Mouse (Mus musculus): ENCODE results near the gene Tmem41a. TPM values are rescaled to one million over a fixed set of nuclear protein-coding genes. Genes with fewer than 3 reads are reported as not detected.

The Tmem41a gene
- total RNA-seq, 2 experiments from 2014 or later, result 17.6 to 17.7 TPM

- no peak for DNase-seq (ENCODE audit: low spot score in 2 of 2)
- intact Hi-C loops (cut with DNase I), result loop anchor here (5.0 kb wide), 1 partner anchor 60 kb away; no protein-coding TSS in a partner anchor
Observed at GRCm38 (mm10) chr16:21906902-21907301, 40.5 kb downstream of the Tmem41a start.

GRCm38 (mm10) chr16:21905996-21906395 is 41.4 kb downstream of the Tmem41a start:
- DNase-seq (ENCODE audit: low spot score in 2 of 2), result no peak
- intact Hi-C loops (cut with DNase I), result loop anchor here (5.0 kb wide), 1 partner anchor 59 kb away; no protein-coding TSS in a partner anchor

DNA sequence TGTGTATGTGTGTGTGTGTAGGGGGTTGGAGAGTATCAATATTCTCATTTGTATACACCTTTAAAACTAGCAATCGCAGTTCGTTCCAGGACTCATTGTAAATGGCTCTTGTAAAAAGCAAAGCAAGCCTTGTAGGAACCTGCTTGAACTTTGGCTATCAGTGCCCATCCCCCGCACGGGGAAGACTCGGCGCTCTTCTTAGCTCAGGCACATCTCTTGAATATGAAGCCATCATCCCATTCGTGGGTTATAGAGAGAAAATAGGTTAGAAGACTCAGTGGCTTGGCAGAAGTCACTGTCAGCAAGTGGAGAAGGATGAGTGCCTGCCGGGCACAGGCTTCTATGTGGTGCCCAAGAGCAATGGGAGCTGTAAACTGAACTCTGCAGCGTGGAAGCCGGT is 42.7 kb downstream of the Tmem41a start:
- DNase-seq (ENCODE audit: low spot score in 2 of 2), result no peak
- intact Hi-C loops (cut with DNase I), result loop anchor here (5.0 kb wide), 1 partner anchor 57 kb away; no protein-coding TSS in a partner anchor

DNA sequence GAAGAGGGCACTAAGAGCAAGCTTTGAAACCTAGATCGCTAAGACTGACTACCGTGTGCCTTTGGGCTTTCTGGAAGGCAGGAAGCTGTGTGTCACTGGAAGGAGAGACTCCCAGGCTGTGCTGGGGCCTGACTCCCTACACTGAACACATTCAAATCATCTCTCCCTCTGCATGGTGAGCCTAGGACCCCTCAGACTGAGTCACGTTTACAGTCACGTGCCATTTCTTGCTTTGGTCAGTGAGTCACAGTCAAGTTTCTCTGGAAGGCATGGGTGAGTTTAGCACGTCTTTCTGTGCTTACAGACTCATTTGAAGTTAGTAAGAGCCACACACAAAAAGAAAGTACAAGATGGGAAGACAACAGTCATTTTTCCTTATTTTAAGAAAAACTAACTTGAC is 46.1 kb downstream of the Tmem41a start:
- intact Hi-C loops (cut with DNase I), result no loop called here

DNA sequence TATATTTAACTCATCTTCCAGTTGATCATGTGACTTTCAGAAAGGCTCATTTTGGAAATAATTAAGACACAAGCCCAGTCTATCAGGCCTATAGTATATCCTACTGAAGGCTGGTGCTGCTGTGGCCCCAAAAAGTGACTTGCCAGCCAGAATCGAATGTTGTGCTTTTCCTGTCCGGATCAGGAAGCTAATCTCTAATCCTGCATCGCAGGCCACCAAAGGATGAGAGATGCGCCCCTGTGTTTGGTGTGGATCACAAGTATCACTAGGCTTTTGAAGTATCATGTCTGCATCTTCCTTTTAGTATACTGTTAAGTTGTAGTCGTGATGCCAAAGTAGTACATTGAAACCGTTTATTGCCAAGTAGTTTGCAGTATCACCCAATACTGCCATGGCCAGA is 53.5 kb downstream of the Tmem41a start:
- no peak for DNase-seq (ENCODE audit: low spot score in 2 of 2)
- intact Hi-C loops (cut with DNase I), result no loop called here

More for the DNA sequence above, 46.1 kb downstream of the Tmem41a start:
- no peak for DNase-seq (ENCODE audit: low spot score in 2 of 2)

DNA sequence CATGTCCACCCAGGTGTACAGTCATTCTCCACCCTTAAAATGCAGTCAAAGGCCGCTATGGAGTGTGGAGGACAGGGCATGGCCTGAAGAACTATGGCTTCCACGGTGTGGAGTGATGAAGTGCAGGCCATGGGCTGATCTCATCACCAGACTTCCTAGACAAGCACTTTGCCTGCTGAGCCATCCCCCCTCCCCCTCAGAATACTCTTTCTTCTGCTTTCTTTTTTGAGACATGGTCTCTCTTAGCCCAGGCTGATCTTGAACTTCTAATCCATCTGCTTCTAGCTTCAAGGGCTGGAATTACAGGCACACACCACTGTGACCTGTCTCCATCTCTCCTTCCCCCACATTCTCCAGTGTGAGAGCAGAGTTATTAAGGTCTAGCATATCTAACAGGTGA is 59.8 kb downstream of the Tmem41a start:
- no peak for DNase-seq (ENCODE audit: low spot score in 2 of 2)
- intact Hi-C loops (cut with DNase I), result no loop called here

Other genes with a start within 250 kb of the Tmem41a start
- gene Ehhadh, start 159.7 kb downstream of the Tmem41a start, total RNA-seq (2021), result 1 to 10 TPM; 1.9 to 2.0 TPM
- gene Map3k13, start 153.2 kb downstream of the Tmem41a start, total RNA-seq (2021), result 10 to 100 TPM; 13.6 to 16.8 TPM
- gene Liph, start 48.1 kb upstream of the Tmem41a start, total RNA-seq (2021), result under 1 TPM; 0.25 to 0.57 TPM
- 100 to 1,000 TPM in 1 of 2 experiments, 10 to 100 TPM in 1; 93.8 to 100 TPM for gene Senp2, start 61.9 kb upstream of the Tmem41a start, total RNA-seq (2021)
- 1 to 10 TPM in 1 of 2 experiments, under 1 TPM in 1; 0.79 to 2.4 TPM for gene Igf2bp2, start 215.7 kb upstream of the Tmem41a start, total RNA-seq (2021)